Mouse (Mus musculus): ENCODE results near the gene Zfp940. TPM values are rescaled to one million over a fixed set of nuclear protein-coding genes. Genes with fewer than 3 reads are reported as not detected.

Zfp940 gene
- polyA plus RNA-seq (2017; shearing (Covaris generic)) = 7.7 TPM

DNA sequence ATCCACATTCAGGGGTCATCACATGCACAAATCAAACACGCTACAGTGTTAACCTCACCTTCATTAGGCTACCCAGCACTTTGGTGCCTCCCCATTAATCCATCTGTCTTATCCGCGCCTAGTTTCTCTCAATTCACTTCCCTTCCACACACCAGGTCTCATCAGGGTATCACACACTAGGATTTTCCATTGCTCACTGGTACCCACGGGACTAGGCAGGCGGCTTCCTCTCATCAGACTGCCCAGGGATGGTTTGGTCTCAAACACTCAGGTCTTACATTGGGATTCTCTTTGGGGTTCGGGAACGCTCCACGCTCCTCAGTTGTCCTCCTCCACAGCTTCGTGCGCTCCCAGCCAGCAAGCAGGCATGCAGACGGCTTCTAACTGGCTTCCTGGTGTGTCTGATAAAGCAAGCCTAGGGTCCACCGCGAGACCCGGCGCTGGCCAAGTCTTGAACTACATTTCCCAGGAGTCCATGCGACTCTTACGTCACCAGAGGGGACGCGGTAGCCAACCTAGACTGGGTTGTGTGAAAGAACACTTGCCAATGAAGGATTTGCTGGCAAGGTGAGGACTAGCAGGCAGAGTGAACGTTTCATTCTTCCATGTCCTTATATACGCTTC, at the start of gene Zfp940:
Gene Zfp940 (minus strand): TSS at position 451 of the 624 bp plus-strand sequence.

DNA sequence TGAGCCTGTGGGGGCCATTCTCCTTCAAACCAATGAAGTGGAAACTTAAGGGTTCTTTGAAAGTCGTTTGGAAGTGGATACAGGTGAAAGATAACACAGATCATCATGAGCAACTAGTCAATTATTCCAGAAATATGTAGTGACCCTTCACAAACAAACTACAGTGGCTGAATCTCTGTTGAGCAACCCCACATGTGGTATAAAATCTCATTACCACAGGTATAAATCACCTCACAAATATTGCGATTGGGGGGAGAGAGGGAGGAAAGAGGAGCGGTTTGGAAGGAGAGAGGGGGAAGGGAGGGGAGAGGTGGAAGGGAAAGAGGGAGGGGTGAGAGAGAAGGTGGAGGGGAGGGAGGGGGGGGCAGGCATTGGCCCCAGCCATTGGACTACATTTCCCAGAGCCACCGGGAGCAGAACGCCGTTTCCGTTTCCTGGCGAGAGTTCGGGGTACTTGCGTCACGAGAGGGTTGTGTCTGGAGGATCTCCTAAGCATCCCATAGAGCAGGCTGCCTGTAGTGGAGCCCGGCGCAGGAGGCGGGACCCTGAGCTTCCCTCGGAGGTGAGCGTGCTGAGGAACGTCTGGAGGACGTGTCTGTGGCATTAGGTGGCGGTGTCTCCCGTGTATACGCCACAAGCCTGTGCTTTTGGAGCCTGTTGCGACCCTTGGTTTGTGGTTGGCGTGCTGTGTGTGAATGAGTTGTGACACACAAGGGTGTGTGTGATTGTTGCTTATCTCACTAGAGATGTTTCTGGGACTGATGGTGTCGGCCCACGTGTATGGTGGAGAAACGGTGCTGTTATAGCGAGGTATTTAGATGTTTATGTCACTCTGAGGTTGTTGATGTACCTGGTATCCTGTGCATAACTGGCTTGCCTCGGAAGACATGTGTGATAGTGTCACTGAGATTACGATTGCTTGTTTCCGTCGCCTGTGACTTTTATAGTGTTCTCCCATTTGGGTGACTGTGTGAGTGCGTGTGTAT, 6.4 kb upstream of the Zfp940 start, which contains the start of gene Zfp420:
Gene Zfp420 (plus strand): TSS at position 448 of the 986 bp plus-strand sequence.

DNA sequence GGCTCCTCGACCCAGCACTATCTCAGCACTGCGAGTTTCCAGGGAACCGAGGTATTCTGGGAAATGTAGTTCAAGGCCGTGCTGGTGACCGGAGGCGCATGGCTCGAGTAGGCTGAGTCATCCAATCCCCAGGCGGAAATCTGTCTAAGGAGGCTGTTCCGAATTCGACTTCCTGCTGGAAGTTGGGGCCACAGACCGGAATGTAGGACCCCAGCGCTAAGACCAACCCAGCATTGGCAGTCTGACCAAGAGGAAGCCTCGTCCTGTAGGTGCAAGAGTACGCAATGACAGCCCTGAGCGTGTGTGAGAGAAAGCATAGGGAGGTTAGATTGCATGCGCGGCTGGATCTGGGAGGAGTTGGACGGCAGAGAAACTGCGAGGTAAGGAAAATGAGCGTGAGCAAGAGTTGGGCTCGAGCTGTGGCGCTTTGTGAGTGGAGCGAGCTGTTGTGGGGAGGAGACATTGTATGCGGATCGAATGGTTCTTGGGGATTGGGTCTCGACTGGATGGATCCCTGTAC, 37.5 kb downstream of the Zfp940 start, which contains the start of gene Zfp790:
Gene Zfp790 (plus strand): TSS at position 205 of the 520 bp plus-strand sequence.

DNA sequence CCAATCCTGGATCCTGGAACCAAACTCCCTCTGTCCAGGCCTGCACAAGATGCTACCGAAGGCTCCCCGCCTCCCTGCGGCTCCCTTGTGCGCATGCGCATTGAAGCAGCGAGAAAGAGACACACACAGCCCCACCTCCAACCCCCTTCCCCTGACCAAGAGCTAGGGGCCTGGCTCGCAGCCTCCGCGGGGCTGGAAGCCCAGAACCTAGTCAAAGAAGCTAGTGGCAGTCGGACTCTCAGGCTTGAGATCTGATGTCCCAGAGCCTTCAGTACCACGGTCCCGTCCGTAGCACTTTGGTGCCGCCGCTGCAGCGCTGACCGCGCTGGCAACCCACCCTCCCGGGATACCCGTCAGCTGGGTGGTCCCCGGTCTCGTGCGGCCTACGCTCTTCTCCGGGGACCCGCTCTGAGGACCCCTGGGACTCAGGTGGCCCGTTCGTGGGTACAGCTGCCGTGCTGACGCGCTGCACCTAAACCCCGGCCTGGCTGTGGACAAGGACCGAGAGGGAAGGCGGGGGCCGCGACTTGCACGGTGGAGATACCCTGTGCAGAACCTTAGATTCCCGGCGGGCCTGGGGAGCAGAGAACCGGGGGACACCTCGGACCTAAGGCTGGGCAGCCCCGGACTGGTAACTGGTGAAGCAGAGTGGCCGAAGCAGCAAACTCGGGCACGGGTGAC, 69.5 kb downstream of the Zfp940 start, which contains the start of gene Zfp30:
Gene Zfp30 (plus strand): TSS at position 128 of the 681 bp plus-strand sequence.

Other genes with a start within 250 kb of the Zfp940 start
- gene Catsperg2, start 126.6 kb downstream of the Zfp940 start, polyA plus RNA-seq (2017; shearing (Covaris generic)) = not detected
- 25.5 TPM for gene Zfp84, start 85.1 kb downstream of the Zfp940 start, polyA plus RNA-seq (2017; shearing (Covaris generic))
- gene Zfp30, start 69.7 kb downstream of the Zfp940 start, polyA plus RNA-seq (2017; shearing (Covaris generic)) = 0.20 TPM
- gene Zfp790, start 37.6 kb downstream of the Zfp940 start, polyA plus RNA-seq (2017; shearing (Covaris generic)) = 31.0 TPM
- gene Zfp420, start 6.3 kb upstream of the Zfp940 start, polyA plus RNA-seq (2017; shearing (Covaris generic)) = 11.8 TPM
- gene Zfp27, start 52.9 kb upstream of the Zfp940 start, polyA plus RNA-seq (2017; shearing (Covaris generic)) = 7.9 TPM
- 0.91 TPM for gene Zfp383, start 54.6 kb upstream of the Zfp940 start, polyA plus RNA-seq (2017; shearing (Covaris generic))
- 11.4 TPM for gene Zfp74, start 100.4 kb upstream of the Zfp940 start, polyA plus RNA-seq (2017; shearing (Covaris generic))
- 6.7 TPM for gene Zfp568, start 130.3 kb upstream of the Zfp940 start, polyA plus RNA-seq (2017; shearing (Covaris generic))
- 8.0 TPM for gene Zfp14, start 197.7 kb upstream of the Zfp940 start, polyA plus RNA-seq (2017; shearing (Covaris generic))
- 16.4 TPM for gene Zfp82, start 219.2 kb upstream of the Zfp940 start, polyA plus RNA-seq (2017; shearing (Covaris generic))
- gene Gm26920, start 236.7 kb upstream of the Zfp940 start, polyA plus RNA-seq (2017; shearing (Covaris generic)) = 1.2 TPM
- gene Zfp566, start 236.9 kb upstream of the Zfp940 start, polyA plus RNA-seq (2017; shearing (Covaris generic)) = 11.9 TPM
- gene Zfp260, start 241.1 kb upstream of the Zfp940 start, polyA plus RNA-seq (2017; shearing (Covaris generic)) = 111 TPM